Mouse (Mus musculus) hindbrain, embryonic 12.5 days (tissue): ENCODE data around the gene Nup62. TPM values are rescaled to one million over a fixed set of nuclear protein-coding genes. Genes with fewer than 3 reads are reported as not detected.

Source experiments
- ATAC-seq: fragments of 200-750 bp; cut with Nextera tagmentation; 2 replicates; pipeline ENCODE4 v1.8.0; 2017; ENCODE audit warnings: moderate TSS enrichment; ENCODE audit not compliant: low FRiP score
- H3K27ac ChIP-seq: fragments of 300-500 bp; sonication (generic); 2 replicates; pipeline ENCODE4 v1.5.1; 2016; ENCODE audit warnings: mild to moderate bottlenecking
- H3K27me3 ChIP-seq: fragments of 300-500 bp; sonication (generic); 2 replicates; pipeline ENCODE4 v1.6.1; 2016; ENCODE audit warnings: mild to moderate bottlenecking
- H3K36me3 ChIP-seq: fragments of 300-500 bp; sonication (generic); 2 replicates; pipeline ENCODE4 v1.6.1; 2016; ENCODE audit warnings: mild to moderate bottlenecking
- H3K4me1 ChIP-seq: fragments of 300-500 bp; sonication (generic); 2 replicates; pipeline ENCODE4 v1.6.1; 2016
- H3K4me2 ChIP-seq: fragments of 300-500 bp; sonication (generic); replicated peaks from 2 replicates; pipeline ENCODE4 v1.6.1; 2016; ENCODE audit warnings: mild to moderate bottlenecking
- H3K4me3 ChIP-seq: fragments of 300-500 bp; sonication (generic); 2 replicates; pipeline ENCODE4 v1.5.1; 2016; ENCODE audit warnings: mild to moderate bottlenecking
- H3K9ac ChIP-seq: fragments of 300-500 bp; sonication (generic); 2 replicates; pipeline ENCODE4 v1.6.1; 2016; ENCODE audit warnings: mild to moderate bottlenecking, moderate library complexity
- H3K9me3 ChIP-seq: fragments of 300-500 bp; sonication (generic); replicated peaks from 2 replicates; pipeline ENCODE4 v1.6.1; 2016; ENCODE audit warnings: mild to moderate bottlenecking
- WGBS: fragments of 180-500 bp; shearing (Covaris S2); methylation state at CpG from one replicate; pipeline ENCODE4 v1.1.7; 2016; 5-methylcytosine and 5-hydroxymethylcytosine counted together
- polyA plus RNA-seq: library from polyadenylated mRNA; unstranded; fragments of >200 nt; fragmentation: Nextera tagmentation; extraction: Ambion mirVana; gene quantifications from 2 replicates; pipeline ENCODE4 v1.2.1, GENCODE M21; 2016

Nup62 gene
- polyA plus RNA-seq, 1 experiment from 2014 or later: 69.8 TPM

DNA sequence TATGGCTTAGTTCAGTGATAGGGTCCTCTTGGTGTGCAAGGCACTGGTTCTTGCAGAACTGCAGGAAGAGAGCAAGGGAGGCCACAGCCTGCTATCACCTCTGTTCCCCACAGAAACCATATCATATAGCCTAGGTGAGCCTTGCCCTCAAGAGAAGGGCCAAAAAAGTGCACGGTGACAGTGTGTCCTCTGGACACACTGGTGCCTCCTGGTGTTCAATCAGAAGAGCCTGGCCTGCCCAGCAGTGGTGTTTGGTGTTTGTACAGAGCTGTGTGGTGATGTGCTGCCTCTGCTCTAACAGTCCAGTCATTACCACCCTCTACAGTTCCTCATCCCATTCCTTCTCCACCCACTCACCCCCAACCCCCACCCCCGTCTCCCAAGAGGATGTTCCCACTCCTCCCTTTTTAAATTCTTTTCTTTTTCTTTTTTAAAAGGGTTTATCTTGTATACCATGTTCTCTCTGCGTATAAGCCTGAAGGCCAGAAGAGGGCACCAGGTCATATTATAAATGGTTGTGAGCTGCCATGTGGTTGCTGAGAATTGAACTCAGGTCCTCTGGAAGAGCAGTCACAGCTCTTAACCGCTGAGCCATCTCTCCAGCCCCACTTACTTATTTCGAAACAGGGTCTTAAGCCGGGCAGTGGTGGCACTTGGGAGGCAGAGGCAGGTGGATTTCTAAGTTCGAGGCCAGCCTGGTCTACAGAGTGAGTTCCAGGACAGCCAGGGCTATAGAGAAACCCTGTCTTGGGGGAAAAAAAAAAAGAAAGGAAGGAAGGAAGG, 6.0 kb downstream of the Nup62 start:
- Histone ChIP-seq H3K4me2 (no peak overlapping the region), H3K4me1 (peaks cover 45% of the 10 kb centered on the region), H3K27ac (no peak overlapping the region), H3K36me3 (no peaks in the 10 kb centered on the region), H3K9ac (no peak overlapping the region), H3K4me3 (no peak overlapping the region), H3K9me3 (no peaks in the 10 kb centered on the region), H3K27me3 (no peaks in the 10 kb centered on the region)
- ATAC-seq: no peak
- WGBS: 88% methylated on average over 7 of the region's 7 CpGs

DNA sequence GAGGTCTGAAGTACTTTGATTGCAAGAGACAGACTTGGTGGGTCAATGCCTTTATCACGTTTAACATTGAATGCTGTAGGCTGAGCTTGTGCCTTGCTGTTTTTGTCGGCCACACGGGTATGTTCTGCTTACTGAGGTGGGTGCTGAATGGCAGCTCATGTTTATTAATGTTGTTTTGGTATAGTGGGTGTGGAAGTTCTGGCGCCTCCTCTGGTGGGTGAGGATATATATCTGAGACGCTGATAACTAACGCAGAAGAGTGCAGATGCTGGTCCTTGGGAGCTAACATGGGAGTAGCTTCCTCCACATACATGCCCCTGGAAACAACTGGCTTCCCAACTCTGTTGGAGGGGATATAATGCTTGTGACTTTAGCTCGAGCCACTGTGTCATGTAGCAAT, 7.5 kb downstream of the Nup62 start:
- peaks cover 30% of the 10 kb centered on the region for H3K4me1 ChIP-seq
- no peak overlapping the region for H3K9ac ChIP-seq
- 40% methylated on average over 7 of the region's 7 CpGs for WGBS
- peaks cover 5% of the 10 kb centered on the region for H3K36me3 ChIP-seq
- no peak overlapping the region for H3K4me2 ChIP-seq
- ATAC-seq: no peak
- H3K27ac ChIP-seq: no peak overlapping the region
- no peaks in the 10 kb centered on the region for H3K27me3 ChIP-seq
- no peaks in the 10 kb centered on the region for H3K9me3 ChIP-seq
- H3K4me3 ChIP-seq: no peak overlapping the region

DNA sequence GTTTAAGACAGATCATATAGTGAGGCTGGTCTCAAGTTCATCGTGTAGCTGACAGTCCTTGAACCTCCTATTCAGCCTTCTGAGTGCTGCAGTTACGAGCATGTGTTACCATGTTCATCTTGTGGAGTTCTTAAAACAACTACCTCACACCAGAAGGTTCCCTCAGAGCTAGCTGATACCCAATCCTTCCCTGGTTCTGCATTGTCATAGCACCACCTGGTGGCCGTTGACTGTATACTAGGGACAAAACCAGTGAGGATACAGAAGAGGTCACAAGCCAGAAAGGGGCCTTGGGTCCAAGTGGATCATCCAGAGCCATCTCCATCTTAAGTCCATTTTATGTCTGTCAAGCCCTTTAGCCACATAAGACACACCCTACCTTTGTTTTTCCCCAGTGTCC, 9.0 kb downstream of the Nup62 start:
- Histone ChIP-seq H3K36me3 (peaks cover 20% of the 10 kb centered on the region), H3K4me1 (peaks cover 15% of the 10 kb centered on the region), H3K9ac (no peak overlapping the region), H3K27ac (no peak overlapping the region; the same call in 1 of the 2 replicates), H3K9me3 (no peaks in the 10 kb centered on the region), H3K4me3 (no peak overlapping the region), H3K4me2 (no peak overlapping the region), H3K27me3 (no peaks in the 10 kb centered on the region)
- 31% methylated on average over 3 of the region's 3 CpGs for WGBS
- ATAC-seq: peak; percentile 68

DNA sequence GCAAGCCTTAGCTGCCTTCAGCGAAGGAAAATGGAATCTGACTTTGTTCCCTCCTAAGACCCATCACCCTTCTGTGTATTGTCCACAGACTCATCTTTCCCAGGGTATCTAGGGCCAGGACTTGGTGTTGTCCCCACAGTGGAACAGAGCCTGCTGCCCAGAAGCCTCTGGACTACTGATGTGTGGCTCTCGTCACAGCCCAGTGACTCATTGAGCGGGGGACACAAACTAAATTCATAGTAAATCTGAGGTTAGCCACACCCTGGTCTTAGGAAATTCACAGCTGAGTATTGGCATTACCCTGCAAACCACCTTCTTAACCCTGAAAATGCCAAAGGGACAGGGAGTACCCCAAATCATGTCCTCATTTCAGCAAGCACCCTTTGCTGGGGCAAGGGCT, 10.9 kb downstream of the Nup62 start:
- H3K4me2 ChIP-seq: no peak overlapping the region

DNA sequence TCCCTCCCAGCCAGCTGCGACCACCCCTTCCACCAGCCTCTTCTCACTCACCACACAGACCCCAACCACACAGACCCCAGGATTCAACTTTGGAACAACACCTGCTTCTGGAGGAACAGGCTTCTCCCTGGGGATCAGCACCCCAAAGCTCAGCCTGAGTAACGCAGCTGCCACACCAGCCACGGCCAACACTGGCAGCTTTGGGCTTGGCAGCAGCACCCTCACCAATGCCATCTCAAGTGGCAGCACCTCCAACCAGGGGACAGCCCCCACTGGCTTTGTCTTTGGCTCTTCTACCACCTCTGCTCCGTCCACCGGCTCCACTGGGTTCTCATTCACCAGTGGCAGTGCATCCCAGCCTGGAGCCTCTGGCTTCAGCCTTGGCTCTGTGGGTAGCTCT, 12.8 kb downstream of the Nup62 start:
- 97% methylated on average over 5 of the region's 5 CpGs for WGBS
- Histone ChIP-seq H3K4me3 (no peak overlapping the region), H3K27ac (no peak overlapping the region), H3K27me3 (no peaks in the 10 kb centered on the region), H3K9me3 (no peaks in the 10 kb centered on the region), H3K4me1 (peaks cover 8% of the 10 kb centered on the region; the same call in 1 of the 2 replicates), H3K36me3 (peaks cover 44% of the 10 kb centered on the region), H3K4me2 (no peak overlapping the region), H3K9ac (no peak overlapping the region)
- ATAC-seq: no peak

More for the DNA sequence above, 10.9 kb downstream of the Nup62 start:
- H3K4me3 ChIP-seq: no peak overlapping the region
- H3K4me1 ChIP-seq: peaks cover 8% of the 10 kb centered on the region; the same call in 1 of the 2 replicates
- no peak for ATAC-seq
- H3K36me3 ChIP-seq: peaks cover 38% of the 10 kb centered on the region
- H3K9me3 ChIP-seq: no peaks in the 10 kb centered on the region
- H3K27ac ChIP-seq: no peak overlapping the region
- no peaks in the 10 kb centered on the region for H3K27me3 ChIP-seq
- H3K9ac ChIP-seq: no peak overlapping the region
- WGBS: 93% methylated on average over 3 of the region's 3 CpGs

DNA sequence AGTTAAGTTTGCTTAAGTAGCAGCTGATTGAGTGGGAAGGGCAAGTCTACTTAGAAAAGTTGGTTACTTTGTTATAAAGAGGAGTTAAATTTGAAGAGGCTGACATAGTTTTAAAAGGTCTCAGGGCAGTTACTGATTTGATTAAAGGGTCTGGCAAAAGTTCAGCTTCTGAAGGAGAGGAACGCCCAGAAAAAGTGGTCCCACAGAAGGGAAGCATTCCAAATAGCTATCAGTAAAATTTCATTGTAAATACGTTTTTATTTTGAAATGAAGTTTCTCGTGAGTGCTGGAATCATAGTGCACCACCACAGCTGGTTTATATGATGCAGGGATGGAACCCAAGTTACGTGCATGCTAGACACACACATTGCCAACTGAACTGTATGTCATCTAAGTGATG, 16.9 kb downstream of the Nup62 start:
- H3K36me3 ChIP-seq: peaks cover 44% of the 10 kb centered on the region
- no peak overlapping the region for H3K9ac ChIP-seq
- no peaks in the 10 kb centered on the region for H3K4me1 ChIP-seq
- H3K27me3 ChIP-seq: peaks cover 2% of the 10 kb centered on the region; the same call in 1 of the 2 replicates
- no peak overlapping the region for H3K4me3 ChIP-seq
- WGBS: 83% methylated on average over 4 of the region's 4 CpGs
- H3K27ac ChIP-seq: no peak overlapping the region
- H3K9me3 ChIP-seq: no peaks in the 10 kb centered on the region
- ATAC-seq: no peak
- no peak overlapping the region for H3K4me2 ChIP-seq

DNA sequence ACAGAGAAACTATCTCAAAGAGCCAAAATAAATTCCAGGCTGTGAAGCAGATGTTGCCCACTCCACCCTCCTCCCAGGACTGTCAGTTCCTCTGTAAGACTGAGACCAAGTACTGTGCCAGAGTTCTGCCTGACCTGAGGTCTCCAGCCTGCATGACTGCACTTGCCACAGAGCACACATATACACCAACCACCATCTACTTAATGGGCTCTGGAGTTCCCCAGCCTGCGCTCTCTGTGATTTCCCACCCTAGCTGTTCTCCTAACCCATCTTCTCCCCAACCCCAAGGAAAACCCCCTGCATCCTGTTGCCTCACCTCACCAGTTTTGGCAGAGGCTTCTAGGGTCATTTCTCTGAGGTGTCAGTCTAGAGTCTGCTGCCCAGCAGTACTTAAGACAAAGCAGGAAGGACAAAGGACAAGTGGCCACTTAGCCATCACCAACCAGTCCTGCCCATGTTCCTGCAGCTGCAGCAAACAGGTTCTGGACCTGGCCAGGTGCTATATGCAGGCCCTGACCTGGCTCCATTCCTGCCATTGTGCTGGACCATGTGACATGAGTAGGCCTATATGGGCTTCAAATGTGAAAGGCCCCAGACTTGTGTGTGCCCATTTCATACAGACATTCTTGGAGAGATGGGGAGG, 19.6 kb downstream of the Nup62 start:
- no peak for ATAC-seq
- Histone ChIP-seq H3K27me3 (peaks cover 29% of the 10 kb centered on the region), H3K27ac (no peak overlapping the region), H3K4me3 (no peak overlapping the region), H3K4me1 (peaks cover 14% of the 10 kb centered on the region), H3K36me3 (peaks cover 21% of the 10 kb centered on the region), H3K9me3 (no peaks in the 10 kb centered on the region), H3K4me2 (no peak overlapping the region), H3K9ac (no peak overlapping the region)
- 88% methylated on average over 1 of the region's 1 CpGs for WGBS

DNA sequence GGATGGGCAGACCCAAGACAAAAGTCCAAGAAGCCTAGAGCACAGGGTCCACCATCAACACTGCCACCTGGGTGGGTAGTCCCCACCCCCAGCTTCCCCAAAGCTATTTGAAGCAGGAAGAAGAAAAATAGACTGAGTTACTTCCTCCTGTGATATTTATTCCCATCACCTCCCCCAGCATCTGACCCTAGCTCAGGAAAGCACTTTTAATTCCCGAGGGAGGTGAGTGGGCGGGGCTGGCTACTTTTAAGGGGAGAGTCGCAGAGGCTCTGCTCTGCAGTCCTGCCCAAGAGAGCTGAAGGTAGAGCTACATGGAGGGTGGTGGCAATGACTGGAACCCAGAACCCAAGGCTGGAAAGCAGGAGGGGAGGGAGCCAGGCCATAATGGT, 20.1 kb downstream of the Nup62 start:
- H3K27ac ChIP-seq: no peak overlapping the region
- WGBS: 47% methylated on average over 3 of the region's 3 CpGs

DNA sequence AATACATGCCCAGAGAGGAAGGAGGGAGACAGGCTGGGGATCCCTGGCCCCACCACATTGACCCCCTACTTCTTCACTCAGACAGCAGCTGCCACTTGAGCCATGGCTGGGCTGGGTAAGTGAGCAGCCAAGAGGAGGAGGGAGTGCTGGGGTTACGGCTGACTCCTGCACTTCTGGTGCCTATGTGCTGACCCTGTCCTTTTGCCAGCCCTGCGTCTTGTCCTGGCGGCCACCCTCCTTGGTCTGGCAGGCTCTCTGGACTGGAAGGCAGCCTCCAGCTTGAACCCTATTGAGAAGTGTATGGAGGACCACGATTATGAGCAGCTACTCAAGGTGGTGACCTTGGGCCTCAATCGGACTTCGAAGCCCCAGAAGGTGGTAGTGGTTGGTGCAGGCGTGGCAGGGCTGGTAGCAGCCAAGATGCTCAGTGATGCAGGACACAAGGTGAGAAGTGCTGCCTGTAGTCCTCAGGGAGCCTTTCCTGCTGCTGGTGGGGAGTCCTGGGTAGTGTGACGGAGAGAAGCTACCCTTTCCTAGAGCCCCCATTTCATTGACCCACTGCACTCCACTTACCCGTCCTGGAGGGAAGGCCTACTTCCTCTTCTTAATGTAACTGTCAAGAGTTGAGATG, 20.6 kb downstream of the Nup62 start:
- 83% methylated on average over 9 of the region's 9 CpGs for WGBS
- Histone ChIP-seq H3K27me3 (peaks cover 39% of the 10 kb centered on the region), H3K4me2 (no peak overlapping the region), H3K9ac (no peak overlapping the region), H3K4me1 (peaks cover 16% of the 10 kb centered on the region), H3K4me3 (no peak overlapping the region), H3K27ac (no peak overlapping the region), H3K36me3 (peaks cover 21% of the 10 kb centered on the region), H3K9me3 (no peaks in the 10 kb centered on the region)
- no peak for ATAC-seq

More for the DNA sequence above, 20.1 kb downstream of the Nup62 start:
- no peak for ATAC-seq
- Histone ChIP-seq H3K9ac (no peak overlapping the region), H3K36me3 (peaks cover 21% of the 10 kb centered on the region), H3K27me3 (peaks cover 34% of the 10 kb centered on the region), H3K4me2 (no peak overlapping the region), H3K4me3 (no peak overlapping the region), H3K9me3 (no peaks in the 10 kb centered on the region), H3K4me1 (peaks cover 16% of the 10 kb centered on the region)

DNA sequence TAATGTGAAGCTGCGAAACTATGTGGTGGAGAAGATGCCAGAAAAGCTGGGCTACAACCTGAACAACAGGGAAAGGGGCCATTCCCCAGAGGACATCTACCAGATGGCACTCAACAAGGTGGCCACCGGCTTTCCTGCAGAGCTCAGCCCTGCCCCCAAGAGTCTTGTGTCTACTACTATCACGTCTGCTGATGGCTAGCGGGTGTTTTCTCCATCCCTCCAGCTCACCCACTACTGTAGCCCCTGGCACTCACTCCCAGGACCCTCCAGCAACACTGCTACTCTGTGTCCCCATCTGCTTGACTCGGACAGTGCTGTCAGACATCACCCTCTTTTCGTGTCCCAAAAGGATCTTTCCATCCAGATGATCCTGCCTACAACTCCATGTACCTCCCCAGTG, 22.2 kb downstream of the Nup62 start:
- H3K9me3 ChIP-seq: no peaks in the 10 kb centered on the region
- peaks cover 46% of the 10 kb centered on the region for H3K27me3 ChIP-seq
- H3K4me2 ChIP-seq: no peak overlapping the region
- peaks cover 29% of the 10 kb centered on the region for H3K36me3 ChIP-seq
- no peak for ATAC-seq
- no peak overlapping the region for H3K9ac ChIP-seq
- 85% methylated on average over 6 of the region's 6 CpGs for WGBS
- peaks cover 16% of the 10 kb centered on the region for H3K4me1 ChIP-seq
- no peak overlapping the region for H3K27ac ChIP-seq
- H3K4me3 ChIP-seq: no peak overlapping the region

DNA sequence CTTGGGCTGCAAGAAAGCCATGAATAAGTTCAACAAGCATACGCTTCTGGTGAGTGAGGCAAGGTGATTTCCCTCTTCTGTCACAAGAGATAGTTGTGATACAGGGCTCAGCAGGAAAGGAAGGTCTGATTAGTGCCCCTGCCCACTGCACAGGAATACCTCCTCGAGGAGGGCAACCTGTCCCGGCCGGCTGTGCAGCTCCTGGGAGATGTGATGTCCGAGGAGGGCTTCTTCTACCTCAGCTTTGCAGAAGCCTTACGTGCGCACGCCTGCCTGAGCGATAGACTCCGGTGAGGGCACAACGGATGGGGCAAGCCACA, 23.2 kb downstream of the Nup62 start:
- Histone ChIP-seq H3K9me3 (no peaks in the 10 kb centered on the region), H3K27me3 (peaks cover 46% of the 10 kb centered on the region), H3K4me1 (peaks cover 16% of the 10 kb centered on the region), H3K4me3 (peak overlapping the region; percentile 28), H3K36me3 (peaks cover 39% of the 10 kb centered on the region), H3K27ac (peak overlapping the region; percentile 4; the same call in 1 of the 2 replicates), H3K9ac (peak overlapping the region; percentile 49), H3K4me2 (peak overlapping the region; percentile 51)
- WGBS: 30% methylated on average over 11 of the region's 11 CpGs
- no peak for ATAC-seq

DNA sequence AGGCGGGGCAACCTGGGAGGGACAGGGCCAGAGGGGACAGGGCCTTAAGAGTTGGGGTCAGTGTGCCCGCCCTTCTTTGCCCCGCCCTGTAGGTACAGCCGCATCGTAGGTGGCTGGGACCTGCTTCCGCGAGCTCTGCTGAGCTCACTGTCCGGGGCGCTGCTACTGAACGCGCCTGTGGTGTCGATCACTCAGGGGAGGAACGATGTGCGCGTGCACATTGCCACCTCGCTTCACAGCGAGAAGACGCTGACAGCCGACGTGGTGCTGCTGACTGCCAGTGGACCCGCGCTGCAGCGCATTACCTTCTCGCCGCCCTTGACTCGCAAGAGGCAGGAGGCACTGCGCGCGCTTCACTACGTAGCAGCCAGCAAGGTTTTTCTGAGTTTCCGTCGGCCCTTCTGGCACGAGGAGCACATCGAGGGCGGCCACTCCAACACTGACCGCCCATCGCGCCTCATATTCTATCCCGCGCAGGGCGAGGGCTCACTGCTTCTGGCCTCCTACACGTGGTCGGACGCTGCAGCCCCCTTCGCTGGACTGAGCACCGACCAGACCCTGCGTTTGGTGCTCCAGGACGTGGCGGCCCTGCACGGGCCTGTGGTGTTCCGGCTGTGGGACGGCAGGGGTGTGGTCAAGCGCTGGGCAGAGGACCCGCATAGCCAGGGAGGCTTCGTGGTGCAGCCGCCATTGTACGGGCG, 23.8 kb downstream of the Nup62 start:
- H3K4me2 ChIP-seq: peak overlapping the region; percentile 51
- H3K27ac ChIP-seq: no peak overlapping the region
- H3K27me3 ChIP-seq: peaks cover 46% of the 10 kb centered on the region
- H3K9ac ChIP-seq: peak overlapping the region; percentile 49
- under 1% methylated on average over 58 of the region's 58 CpGs for WGBS
- H3K4me3 ChIP-seq: peak overlapping the region; percentile 28
- H3K9me3 ChIP-seq: no peaks in the 10 kb centered on the region
- peaks cover 16% of the 10 kb centered on the region for H3K4me1 ChIP-seq
- ATAC-seq: peak; percentile 61
- H3K36me3 ChIP-seq: peaks cover 44% of the 10 kb centered on the region
